Mouse (Mus musculus) intestine, postnatal 0 days (tissue): ENCODE data around the gene Acsf3. TPM values are rescaled to one million over a fixed set of nuclear protein-coding genes. Genes with fewer than 3 reads are reported as not detected.

ENCODE experiments used
- ATAC-seq: fragments of 200-750 bp; cut with Nextera tagmentation; 2 replicates; pipeline ENCODE4 v1.8.0; 2017; ENCODE audit warnings: mild to moderate bottlenecking, moderate TSS enrichment, moderate library complexity
- H3K27ac ChIP-seq: fragments of 300-500 bp; sonication (generic); 2 replicates; pipeline ENCODE4 v1.5.1; 2014; ENCODE audit warnings: mild to moderate bottlenecking, low read depth, low read length, moderate library complexity
- H3K27me3 ChIP-seq: fragments of 300-500 bp; sonication (generic); replicated peaks from 2 replicates; pipeline ENCODE4 v1.6.1; 2014; ENCODE audit warnings: low read length, mixed read lengths; ENCODE audit not compliant: control insufficient read depth, insufficient read depth
- H3K36me3 ChIP-seq: fragments of 300-500 bp; sonication (generic); 2 replicates; pipeline ENCODE4 v1.6.1; 2014; ENCODE audit warnings: mild to moderate bottlenecking, moderate library complexity; ENCODE audit not compliant: control insufficient read depth, insufficient read depth
- H3K4me1 ChIP-seq: fragments of 300-500 bp; sonication (generic); replicated peaks from 2 replicates; pipeline ENCODE4 v1.6.1; 2014; ENCODE audit warnings: antibody characterized with exemption, low read length, mixed read lengths; ENCODE audit not compliant: control insufficient read depth, insufficient read depth
- H3K4me2 ChIP-seq: fragments of 300-500 bp; sonication (generic); replicated peaks from 2 replicates; pipeline ENCODE4 v1.6.1; 2014; ENCODE audit warnings: low read depth, mild to moderate bottlenecking, moderate library complexity
- H3K4me3 ChIP-seq: fragments of 300-500 bp; sonication (generic); 2 replicates; pipeline ENCODE4 v1.5.1; 2014; ENCODE audit warnings: low read depth, low read length
- H3K9ac ChIP-seq: fragments of 300-500 bp; sonication (generic); 2 replicates; pipeline ENCODE4 v1.6.1; 2014; ENCODE audit warnings: mild to moderate bottlenecking, low read depth, low read length
- H3K9me3 ChIP-seq: fragments of 300-500 bp; sonication (generic); 2 replicates; pipeline ENCODE4 v1.6.1; 2016; ENCODE audit warnings: mixed run types; ENCODE audit not compliant: control insufficient read depth
- CTCF ChIP-seq: sonication (generic); IDR thresholded peaks from 2 replicates; pipeline ENCODE4 v1.5.1; 2016; ENCODE audit warnings: low read depth, mild to moderate bottlenecking, control low read depth, antibody characterized with exemption, moderate library complexity
- WGBS: fragments of 180-500 bp; shearing (Covaris S2); extraction: QIAGEN DNeasy Blood & Tissue Kit; methylation state at CpG from one replicate; pipeline ENCODE4 v1.1.7; 2014; 5-methylcytosine and 5-hydroxymethylcytosine counted together
- polyA plus RNA-seq: library from polyadenylated mRNA; unstranded; fragments of >200 nt; fragmentation: Nextera tagmentation; extraction: Ambion mirVana; gene quantifications from 2 replicates; pipeline ENCODE4 v1.2.1, GENCODE M21; 2015

Gene Acsf3
- polyA plus RNA-seq, 1 experiment from 2014 or later, result 22.9 TPM

- 78% methylated on average over 12 of the region's 12 CpGs for WGBS
- no peaks in the 10 kb centered on the region for H3K36me3 ChIP-seq
Measured at GRCm38 (mm10) chr8:122836199-122836598, 60.9 kb downstream of the Acsf3 start.

GRCm38 (mm10) chr8:122836696-122837095 is 61.4 kb downstream of the Acsf3 start:
- H3K4me1 ChIP-seq, result no peaks in the 10 kb centered on the region
- H3K36me3 ChIP-seq, result no peaks in the 10 kb centered on the region
- WGBS, result 64% methylated on average over 13 of the region's 13 CpGs
- H3K27ac ChIP-seq, result no peak overlapping the region
- TF ChIP-seq CTCF, result no peak
- H3K4me3 ChIP-seq, result no peak overlapping the region
- H3K4me2 ChIP-seq, result no peak overlapping the region
- H3K9me3 ChIP-seq, result no peaks in the 10 kb centered on the region
- H3K27me3 ChIP-seq, result no peaks in the 10 kb centered on the region
- no peak overlapping the region for H3K9ac ChIP-seq
- no peak for ATAC-seq

More at GRCm38 (mm10) chr8:122836199-122836598, 60.9 kb downstream of the Acsf3 start:
- no peak for ATAC-seq
- no peak overlapping the region for H3K4me2 ChIP-seq
- H3K9ac ChIP-seq, result no peak overlapping the region
- no peaks in the 10 kb centered on the region for H3K4me1 ChIP-seq
- H3K4me3 ChIP-seq, result no peak overlapping the region
- H3K27ac ChIP-seq, result no peak overlapping the region
- no peaks in the 10 kb centered on the region for H3K9me3 ChIP-seq
- no peaks in the 10 kb centered on the region for H3K27me3 ChIP-seq
- TF ChIP-seq CTCF, result no peak

- H3K4me2 ChIP-seq, result no peak overlapping the region
- H3K9ac ChIP-seq, result no peak overlapping the region
- no peaks in the 10 kb centered on the region for H3K27me3 ChIP-seq
- no peaks in the 10 kb centered on the region for H3K9me3 ChIP-seq
- no peak for TF ChIP-seq CTCF
- H3K27ac ChIP-seq, result no peak overlapping the region
- ATAC-seq, result no peak
- no peaks in the 10 kb centered on the region for H3K4me1 ChIP-seq
- WGBS, result 59% methylated on average over 3 of the region's 3 CpGs
- H3K4me3 ChIP-seq, result no peak overlapping the region
- H3K36me3 ChIP-seq, result no peaks in the 10 kb centered on the region
Measured at GRCm38 (mm10) chr8:122844161-122844560, 68.9 kb downstream of the Acsf3 start.

- no peak overlapping the region for H3K9ac ChIP-seq
- WGBS, result 62% methylated on average over 4 of the region's 4 CpGs
- no peaks in the 10 kb centered on the region for H3K4me1 ChIP-seq
- TF ChIP-seq CTCF, result no peak
- no peak overlapping the region for H3K4me3 ChIP-seq
- H3K27me3 ChIP-seq, result no peaks in the 10 kb centered on the region
- H3K27ac ChIP-seq, result no peak overlapping the region
- no peaks in the 10 kb centered on the region for H3K36me3 ChIP-seq
- no peak overlapping the region for H3K4me2 ChIP-seq
- no peaks in the 10 kb centered on the region for H3K9me3 ChIP-seq
- ATAC-seq, result no peak
Measured at GRCm38 (mm10) chr8:122845662-122846061, 70.4 kb downstream of the Acsf3 start.

GRCm38 (mm10) chr8:122847829-122848561 is 72.7 kb downstream of the Acsf3 start, which contains the start of gene Cdh15:
Gene Cdh15 (plus strand): TSS chr8:122847966.
- Histone ChIP-seq H3K27me3 (no peaks in the 10 kb centered on the region), H3K9ac (no peak within 1 kb of the TSS), H3K4me3 (no peak within 1 kb of the TSS), H3K4me2 (0 out of 2 replicates have a peak within 1 kb of the TSS, but pooled peaks have one; percentile 9), H3K27ac (no peak within 1 kb of the TSS), H3K36me3 (no peaks in the 10 kb centered on the region), H3K4me1 (no peaks in the 10 kb centered on the region), H3K9me3 (no peaks in the 10 kb centered on the region)
- 0 out of 2 replicates have a peak, but pooled peaks have one; percentile 53 for ATAC-seq
- 18% methylated on average over 18 of the region's 18 CpGs for WGBS
- no peak for TF ChIP-seq CTCF

- WGBS, result 68% methylated on average over 11 of the region's 11 CpGs
- Histone ChIP-seq H3K36me3 (no peaks in the 10 kb centered on the region), H3K9ac (no peak overlapping the region), H3K4me2 (no peak overlapping the region), H3K27ac (no peak overlapping the region), H3K9me3 (no peaks in the 10 kb centered on the region), H3K4me3 (no peak overlapping the region), H3K27me3 (no peaks in the 10 kb centered on the region), H3K4me1 (no peaks in the 10 kb centered on the region)
- no peak for TF ChIP-seq CTCF
- ATAC-seq, result no peak
Measured at GRCm38 (mm10) chr8:122849152-122849910, 74.0 kb downstream of the Acsf3 start.
